Mouse (Mus musculus) adrenal gland, adult (tissue): ENCODE measurements at regions not wholly inside any gene's neighbourhood (a gene's known extent, or its start where the extent isn't known, plus 50 kb on each side); places are given as distances from the start of the nearest gene placed in this dataset.
A peak's percentile ranks its signal among the peaks of the same experiment; 100 is the strongest.

Experiments used
- DNase-seq, 2 experiments: peaks; one replicate each; pipeline ENCODE4 v3.0.0; 2022 to 2023; ENCODE audit warnings: low spot score in 1 of 2; ENCODE audit not compliant: inconsistent age in 2 of 2

DNA sequence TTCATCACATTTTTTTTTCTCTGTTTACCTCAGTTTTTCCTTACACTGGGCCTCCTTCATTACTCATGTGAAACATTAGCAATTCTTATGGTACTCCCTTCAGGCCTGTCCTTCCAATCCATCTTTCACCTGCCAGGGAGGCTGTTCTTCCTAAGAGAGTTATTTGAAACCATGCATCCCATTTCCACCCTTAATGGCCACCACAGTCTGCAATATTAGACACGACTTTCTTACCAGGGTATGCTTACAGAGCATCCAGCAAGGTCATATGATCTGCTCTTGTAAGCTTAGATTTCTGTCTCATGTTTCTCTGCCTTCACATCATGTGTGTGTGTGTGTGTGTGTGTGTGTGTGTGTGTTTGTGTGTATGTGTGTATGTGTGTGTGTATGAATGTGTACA is 739.7 kb upstream of the Frg1 start:
- no peak for DNase-seq

DNA sequence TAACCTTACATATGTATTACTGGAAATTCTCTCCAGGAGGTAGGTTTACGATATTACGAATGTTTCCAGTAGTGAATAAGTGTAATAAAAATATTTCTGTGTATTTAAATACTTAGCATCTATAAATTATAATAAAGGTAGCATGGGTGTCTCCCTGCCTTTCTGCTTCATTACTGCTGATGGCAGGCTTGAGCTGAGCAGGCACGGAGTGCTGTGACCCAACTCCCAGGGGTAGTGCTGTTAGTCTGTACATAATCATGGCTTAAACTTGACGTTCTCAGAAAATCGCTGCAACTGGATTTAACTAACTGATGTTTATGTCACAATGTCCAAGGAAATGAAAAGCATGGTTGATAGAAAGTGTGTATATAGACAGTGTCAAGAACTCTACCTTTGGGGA is 727.8 kb upstream of the Frg1 start:
- DNase-seq = no peak

- no peak for DNase-seq
Measured at GRCm38 (mm10) chr8:42144220-42144619, 727.3 kb upstream of the Frg1 start.

DNA sequence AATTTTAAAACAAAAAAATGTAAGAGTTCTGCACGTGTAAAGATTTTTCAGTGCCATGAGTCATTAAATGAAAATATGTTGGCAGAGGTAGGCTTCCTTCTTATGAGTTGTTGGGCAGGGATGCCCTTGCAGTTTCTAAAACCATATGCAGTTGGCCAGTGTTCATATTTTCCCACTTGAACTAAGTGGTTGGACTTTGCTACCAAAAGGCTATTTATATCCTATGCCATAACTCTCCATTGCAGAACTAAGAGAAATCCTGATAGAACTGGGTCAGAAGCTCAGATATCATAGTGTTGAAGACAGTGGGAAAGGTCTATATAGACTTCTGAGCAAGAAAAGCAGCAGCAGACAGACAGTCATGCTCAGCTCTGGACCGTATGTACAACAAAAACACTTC is 690.7 kb upstream of the Frg1 start:
- no peak for DNase-seq

DNA sequence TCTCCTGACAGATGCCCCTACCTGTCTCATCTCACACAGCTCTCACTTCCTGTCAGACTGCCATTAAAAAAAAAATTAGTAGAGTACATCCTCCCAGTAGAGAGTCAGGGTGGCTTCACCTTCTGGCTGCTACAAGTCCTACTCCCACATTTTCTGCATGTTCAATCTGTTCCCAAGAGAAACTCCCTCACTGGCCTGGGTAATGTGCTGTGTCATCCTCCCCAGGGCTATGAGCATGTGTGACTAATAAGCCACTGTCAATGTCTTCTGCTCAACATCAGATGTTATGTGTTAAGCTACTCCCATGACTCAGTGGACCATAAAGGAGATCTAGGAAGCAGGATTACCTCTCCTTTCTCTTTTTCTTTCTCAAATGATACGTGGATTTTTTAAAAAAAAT is 652.4 kb upstream of the Frg1 start:
- peak; percentile 3 to 26 for DNase-seq

DNA sequence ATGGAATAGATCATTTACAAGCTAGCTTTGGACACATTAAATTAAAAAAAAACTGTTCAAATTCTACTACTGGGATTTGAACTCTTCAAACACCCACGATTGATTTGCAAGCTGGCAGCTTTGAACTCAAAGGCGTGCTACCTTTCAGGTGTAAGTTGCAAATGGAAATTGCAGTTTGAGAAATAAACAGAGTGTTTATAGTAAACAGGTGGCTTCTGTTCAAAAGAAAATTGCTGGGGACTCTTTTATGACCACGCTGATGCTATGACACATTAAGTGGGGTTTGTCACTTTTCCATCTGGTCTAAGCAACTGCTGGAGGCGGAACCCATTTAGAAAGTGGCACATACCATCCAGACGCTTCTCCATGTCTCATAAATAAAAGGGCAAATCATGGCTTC is 626.7 kb upstream of the Frg1 start:
- no peak for DNase-seq

DNA sequence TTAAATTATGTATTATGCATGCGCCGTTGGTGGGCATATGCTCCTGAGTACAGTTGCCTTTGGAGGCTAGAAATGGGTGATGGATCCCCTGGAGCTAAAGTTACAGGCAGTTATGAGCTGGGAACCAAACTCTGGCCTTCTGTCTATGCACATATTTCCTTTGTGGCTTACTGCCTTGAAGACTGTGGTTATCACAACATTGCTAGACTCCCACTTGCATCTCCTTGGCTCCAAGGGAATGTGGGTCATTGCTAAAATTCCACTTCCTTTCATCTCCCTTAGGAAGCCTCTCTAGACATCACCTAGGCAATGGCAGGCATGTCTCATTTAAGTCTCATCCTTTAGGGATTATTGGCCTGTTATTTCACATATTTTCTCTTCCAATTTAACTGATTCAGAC is 622.4 kb upstream of the Frg1 start:
- no peak for DNase-seq

DNA sequence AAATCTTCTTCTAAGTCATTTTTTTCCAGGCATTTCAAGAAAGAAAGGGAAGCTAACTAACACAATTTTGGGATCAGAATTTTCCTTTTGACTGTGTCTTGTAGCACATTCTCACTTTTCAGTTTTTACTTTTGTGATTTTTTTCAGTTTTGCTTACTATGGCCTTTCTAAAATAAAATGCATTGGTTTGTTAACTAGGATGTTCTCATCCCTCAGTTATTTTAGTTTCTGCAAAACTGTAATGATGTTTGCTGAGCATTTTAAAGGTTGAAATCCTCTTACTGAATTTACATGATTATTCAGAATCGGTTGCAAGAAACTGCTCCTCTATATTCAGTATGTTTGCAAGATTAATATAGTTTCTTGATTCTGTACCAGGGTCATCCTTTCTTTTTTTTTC is 610.1 kb upstream of the Frg1 start:
- no peak for DNase-seq

DNA sequence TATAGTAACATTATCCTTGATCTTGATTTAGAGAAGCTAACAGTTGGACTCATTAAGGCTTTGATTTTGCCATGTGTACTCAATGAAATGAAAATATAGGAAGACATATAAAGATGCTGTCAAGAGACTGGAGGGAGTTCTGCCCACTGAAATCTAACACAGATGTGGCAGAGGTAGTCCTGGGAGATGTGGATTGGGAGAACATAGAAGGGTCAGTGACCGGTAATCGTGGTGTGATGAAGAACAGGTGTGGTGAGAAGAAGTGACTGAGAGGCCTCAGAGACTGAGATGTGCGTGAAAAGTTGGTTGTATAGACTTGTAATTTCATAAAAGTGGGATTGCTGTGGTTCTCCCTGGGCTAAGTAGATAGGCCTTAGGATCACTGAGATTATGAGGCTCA is 600.9 kb upstream of the Frg1 start:
- no peak for DNase-seq

- no peak for DNase-seq
Measured at GRCm38 (mm10) chr8:42003170-42003569, 586.3 kb upstream of the Frg1 start.

GRCm38 (mm10) chr8:41989040-41989501 is 572.2 kb upstream of the Frg1 start:
- DNase-seq = no peak

- no peak for DNase-seq
Measured at GRCm38 (mm10) chr8:41988216-41988615, 571.3 kb upstream of the Frg1 start.

DNA sequence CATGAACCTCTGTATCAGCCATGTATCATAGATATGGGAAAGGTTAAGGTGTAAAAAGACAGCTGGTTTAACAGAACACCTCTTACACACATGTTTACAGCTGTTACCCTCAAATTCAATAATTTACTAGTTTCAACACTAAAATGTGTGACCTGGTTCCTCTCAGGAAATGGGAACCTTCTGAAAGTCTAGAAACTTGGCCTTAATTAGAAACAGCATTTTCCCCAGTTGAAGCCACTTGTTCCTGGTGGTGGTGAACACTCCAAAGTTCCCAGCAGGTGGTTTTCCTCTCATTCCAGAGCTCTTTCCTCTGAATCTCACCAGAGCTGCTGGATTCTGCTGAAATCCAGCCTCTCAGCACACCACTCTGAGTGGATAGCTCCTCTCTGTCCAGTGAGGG is 570.5 kb upstream of the Frg1 start:
- DNase-seq = no peak

- DNase-seq = no peak
Measured at GRCm38 (mm10) chr8:41972416-41972815, 555.5 kb upstream of the Frg1 start.

DNA sequence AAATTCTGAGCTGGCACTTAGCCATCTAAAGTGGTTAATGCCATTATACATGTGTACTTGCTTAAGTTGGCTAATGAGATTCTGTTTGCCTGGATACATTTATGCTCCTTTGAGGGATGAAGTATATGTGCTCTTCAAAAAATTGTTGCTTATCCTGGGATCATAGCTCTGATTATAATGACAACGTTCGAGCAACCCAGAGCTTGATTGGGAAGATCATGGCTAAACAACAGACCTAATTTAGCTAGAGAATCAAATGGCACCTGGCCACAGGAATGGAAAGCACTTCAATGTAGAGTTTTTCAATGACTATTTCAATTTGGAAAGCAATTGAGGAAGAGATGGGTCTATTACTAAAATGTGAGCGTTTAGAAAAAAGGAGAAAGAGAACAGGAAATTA is 553.7 kb upstream of the Frg1 start:
- no peak for DNase-seq

GRCm38 (mm10) chr8:41969408-41969807 is 552.5 kb upstream of the Frg1 start:
- no peak for DNase-seq

- no peak for DNase-seq
Measured at GRCm38 (mm10) chr8:41964088-41964487, 547.2 kb upstream of the Frg1 start.

DNA sequence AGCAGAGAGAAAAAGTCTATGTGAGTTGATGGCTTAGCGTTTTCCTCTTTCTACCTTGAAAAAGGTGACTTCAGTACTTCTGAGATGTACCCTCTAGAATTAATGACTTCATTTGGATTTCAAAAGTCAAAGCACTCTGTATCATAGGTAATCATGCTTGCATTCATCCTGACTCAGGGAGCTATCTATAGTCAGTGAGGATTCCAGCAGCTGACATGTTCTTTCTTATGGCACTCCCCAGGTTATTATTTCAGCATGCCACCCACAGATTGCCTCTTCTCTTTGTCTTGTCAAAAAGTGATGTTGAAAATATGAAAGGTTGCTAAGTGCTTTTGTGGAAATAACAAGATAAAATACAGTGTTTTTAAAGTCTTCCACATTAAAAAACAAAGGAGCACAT is 540.0 kb upstream of the Frg1 start:
- DNase-seq = no peak

GRCm38 (mm10) chr8:41950736-41951135 is 533.9 kb upstream of the Frg1 start:
- DNase-seq = no peak

- DNase-seq = no peak
Measured at GRCm38 (mm10) chr8:41939298-41939697, 522.4 kb upstream of the Frg1 start.

DNA sequence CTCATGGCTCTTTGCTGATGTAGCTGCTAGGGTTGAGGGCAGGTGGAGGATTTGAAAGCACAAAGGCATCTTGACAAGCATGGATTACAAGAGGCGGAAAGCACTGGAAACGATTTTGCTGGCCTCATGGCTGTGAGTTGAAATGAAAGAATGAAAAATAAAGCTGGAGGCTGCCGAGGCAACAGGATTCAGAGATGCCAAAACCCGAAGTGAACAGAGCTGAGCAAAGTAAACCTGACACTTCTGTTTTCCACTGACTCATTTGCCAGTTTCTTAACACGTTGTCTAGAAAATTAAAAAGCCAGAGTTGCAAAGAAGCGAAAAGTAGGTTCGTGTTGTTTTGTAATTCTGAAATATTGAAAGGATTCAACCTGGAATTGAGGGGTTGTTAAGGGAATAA is 504.2 kb upstream of the Frg1 start:
- DNase-seq = no peak

- DNase-seq = peak in 1 of 2 experiments; percentile 1
Measured at GRCm38 (mm10) chr8:41920536-41920935, 503.7 kb upstream of the Frg1 start.

DNA sequence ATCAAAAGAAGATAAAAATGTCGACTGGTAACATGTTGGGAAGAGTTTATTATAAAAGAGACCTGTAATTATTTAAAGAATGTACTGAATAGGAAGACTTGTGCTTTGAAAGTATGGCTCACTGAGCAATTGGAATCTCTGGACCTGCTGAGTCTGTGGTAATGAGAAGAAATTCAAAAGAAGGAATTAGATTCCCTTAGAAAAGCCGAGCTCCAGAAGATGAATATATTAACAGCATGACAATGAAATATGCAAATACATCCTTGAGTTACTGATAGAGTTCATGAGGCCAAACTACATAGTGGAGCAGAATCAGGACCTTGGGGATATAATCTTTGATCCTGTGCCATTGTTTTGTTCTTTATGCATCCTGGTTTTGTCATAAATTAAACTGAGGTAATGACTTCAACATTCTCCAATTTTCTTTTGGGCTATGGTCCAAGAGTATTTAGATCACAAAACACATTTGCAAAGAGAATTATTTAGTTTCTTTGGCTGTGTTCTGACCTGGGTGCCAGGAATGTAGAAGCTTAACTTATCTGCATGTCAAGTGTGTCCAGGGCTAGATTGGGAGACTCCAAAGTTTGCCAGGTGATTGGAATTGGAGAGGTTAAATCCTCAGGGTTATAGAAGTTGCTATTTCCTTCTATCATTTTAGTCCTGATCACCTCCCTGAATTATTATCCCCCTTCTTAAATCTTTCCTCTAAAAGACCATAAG is 461.3 kb upstream of the Frg1 start:
- DNase-seq = no peak
